Mouse (Mus musculus) mouse embryonic stem cell (cell line): ENCODE data around the gene L2hgdh.

Experiments used
- in situ Hi-C, 2 experiments: fragments of 300-500 bp; cut with MboI; formaldehyde crosslinking; loops; 1 replicate in 1 of 2; 3 replicates in 1 of 2; pipeline ENCODE4 v1.14.3; 2019 to 2020; ENCODE audit warnings: low sequenced_read_pairs in 2 of 2, low pct_unique_long_range_greater_than_20kb in 1 of 2, mixed read lengths in 1 of 2; ENCODE audit not compliant: unreplicated experiment in 1 of 2

L2hgdh gene

GRCm38 (mm10) chr12:69733923-69734322 lies 9.2 kb upstream of the L2hgdh start:
- in situ Hi-C loops: no loop called here

GRCm38 (mm10) chr12:69733518-69733917 lies 8.8 kb upstream of the L2hgdh start:
- in situ Hi-C loops: no loop called here

GRCm38 (mm10) chr12:69732221-69732620 lies 7.5 kb upstream of the L2hgdh start:
- in situ Hi-C loops: no loop called here

GRCm38 (mm10) chr12:69730306-69730705 lies 5.6 kb upstream of the L2hgdh start:
- in situ Hi-C loops: no loop called here

GRCm38 (mm10) chr12:69729246-69729645 lies 4.6 kb upstream of the L2hgdh start:
- in situ Hi-C loops: no loop called here

GRCm38 (mm10) chr12:69724018-69724710 lies 509 bp downstream of the L2hgdh start:
- in situ Hi-C loops: no loop called here

GRCm38 (mm10) chr12:69723376-69723775 lies 1.3 kb downstream of the L2hgdh start:
- in situ Hi-C loops: no loop called here

- in situ Hi-C loops: no loop called here
Observed at GRCm38 (mm10) chr12:69722857-69723256, 1.8 kb downstream of the L2hgdh start.

GRCm38 (mm10) chr12:69713628-69714027 lies 11.0 kb downstream of the L2hgdh start:
- in situ Hi-C loops: no loop called here

GRCm38 (mm10) chr12:69704799-69705458 lies 19.7 kb downstream of the L2hgdh start:
- in situ Hi-C loops: no loop called here

- in situ Hi-C loops: loop anchor here in 1 of 2 experiments (25.0 kb wide), 1 partner anchor 336 kb away; the partner anchor contains the start of genes Arf6, Gm9887 and Nemf
Observed at GRCm38 (mm10) chr12:69698352-69698751, 26.3 kb downstream of the L2hgdh start.

GRCm38 (mm10) chr12:69696746-69697145 lies 27.9 kb downstream of the L2hgdh start:
- in situ Hi-C loops: loop anchor here in 1 of 2 experiments (25.0 kb wide), 1 partner anchor 334 kb away; the partner anchor contains the start of genes Arf6, Gm9887 and Nemf

- in situ Hi-C loops: loop anchor here in 1 of 2 experiments (25.0 kb wide), 1 partner anchor 331 kb away; the partner anchor contains the start of genes Arf6, Gm9887 and Nemf
Observed at GRCm38 (mm10) chr12:69693471-69693870, 31.2 kb downstream of the L2hgdh start.

- in situ Hi-C loops: loop anchor here in 1 of 2 experiments (25.0 kb wide), 1 partner anchor 328 kb away; the partner anchor contains the start of genes Arf6, Gm9887 and Nemf
Observed at GRCm38 (mm10) chr12:69690714-69691113, 34.0 kb downstream of the L2hgdh start.

- in situ Hi-C loops: loop anchor here in 1 of 2 experiments (25.0 kb wide), 1 partner anchor 327 kb away; the partner anchor contains the start of genes Arf6, Gm9887 and Nemf
Observed at GRCm38 (mm10) chr12:69689094-69689493, 35.6 kb downstream of the L2hgdh start.

- in situ Hi-C loops: loop anchor here in 1 of 2 experiments (25.0 kb wide), 1 partner anchor 326 kb away; the partner anchor contains the start of genes Arf6, Gm9887 and Nemf
Observed at GRCm38 (mm10) chr12:69688368-69688767, 36.3 kb downstream of the L2hgdh start.

- in situ Hi-C loops: loop anchor here in 1 of 2 experiments (25.0 kb wide), 1 partner anchor 321 kb away; the partner anchor contains the start of genes Arf6, Gm9887 and Nemf
Observed at GRCm38 (mm10) chr12:69683537-69683936, 41.1 kb downstream of the L2hgdh start.

- in situ Hi-C loops: loop anchor here in 1 of 2 experiments (25.0 kb wide), 1 partner anchor 321 kb away; the partner anchor contains the start of genes Arf6, Gm9887 and Nemf
Observed at GRCm38 (mm10) chr12:69682788-69683419, 41.8 kb downstream of the L2hgdh start.
